Mouse (Mus musculus) left cerebral cortex, adult 9 months (tissue): ENCODE measurements around the gene Nrm.

Experiments used
- DNase-seq, 2 experiments: peaks; one replicate each; pipeline ENCODE4 v3.0.0; 2022; ENCODE audit warnings: low spot score in 2 of 2

Gene Nrm

DNA sequence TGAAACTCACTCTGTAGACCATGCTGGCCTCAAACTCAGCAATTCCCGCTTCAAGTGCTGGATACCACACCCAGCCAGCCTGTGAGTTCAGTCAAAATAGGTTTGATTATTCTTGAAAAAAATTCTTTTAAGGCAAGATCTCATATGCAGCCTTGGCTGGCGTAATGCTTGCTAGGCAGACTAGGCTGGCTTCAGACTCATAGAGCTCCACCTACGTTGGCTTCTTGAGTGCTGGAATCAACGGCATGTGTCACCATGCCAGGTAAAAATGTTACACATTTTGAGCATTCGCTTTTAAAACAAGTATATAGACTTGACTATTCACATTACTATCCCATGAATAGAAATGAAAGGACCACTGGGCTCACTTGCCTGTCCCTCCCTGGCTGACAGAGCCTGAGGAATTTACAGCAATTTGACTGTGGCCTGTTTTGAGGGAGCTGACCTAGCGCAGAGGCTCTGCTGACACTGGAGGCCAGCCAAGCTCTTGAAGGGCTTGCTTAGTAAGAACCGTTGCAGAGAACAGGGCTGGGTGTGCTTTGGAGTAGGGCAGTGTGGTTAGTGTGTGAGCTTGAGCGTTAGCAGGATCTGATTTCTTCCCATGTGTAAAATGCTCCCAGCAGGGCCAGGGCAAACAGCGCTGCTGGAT lies 42.3 kb downstream of the Nrm start:
- no peak for DNase-seq

- DNase-seq = no peak
Observed at GRCm38 (mm10) chr17:35903992-35904355, 42.9 kb downstream of the Nrm start.

- no peak for DNase-seq
Observed at GRCm38 (mm10) chr17:35905587-35905986, 44.5 kb downstream of the Nrm start.

- DNase-seq = no peak
Observed at GRCm38 (mm10) chr17:35907609-35908008, 46.5 kb downstream of the Nrm start.

DNA sequence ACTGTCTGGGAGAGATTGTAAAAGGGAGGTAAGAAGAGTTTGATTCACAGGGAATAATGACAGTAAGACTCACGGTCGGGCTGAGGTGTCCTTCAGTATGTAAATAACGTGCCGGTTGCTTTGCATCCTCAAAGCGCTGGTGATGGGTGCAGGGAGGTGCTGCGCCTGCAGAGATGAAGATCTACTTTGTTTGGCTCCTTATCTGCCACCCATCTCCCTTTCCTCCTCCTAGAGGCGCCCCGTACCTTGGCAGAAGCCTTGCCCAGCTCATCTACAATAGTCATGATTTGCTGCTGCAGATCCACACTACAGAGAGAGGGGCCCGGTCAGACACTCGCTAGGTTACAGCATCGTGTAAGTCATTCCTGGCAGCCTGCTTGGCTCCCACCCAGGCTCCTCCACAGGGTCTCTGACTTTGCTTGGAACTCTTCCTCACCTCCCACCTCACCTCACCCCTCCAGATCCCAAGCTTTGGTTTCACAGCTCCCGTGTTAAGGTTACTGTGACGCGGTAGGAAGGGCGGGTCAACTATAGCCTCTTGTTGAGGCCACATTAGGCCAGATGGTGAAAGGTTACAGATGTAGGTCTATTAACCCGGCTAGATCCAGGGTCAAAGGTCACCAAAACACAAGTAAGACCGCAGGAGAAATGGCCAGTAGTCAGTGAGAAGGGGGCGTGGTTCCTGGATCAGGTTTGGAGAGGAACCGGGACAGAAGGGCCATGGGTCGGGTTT lies 48.2 kb downstream of the Nrm start:
- DNase-seq = no peak

DNA sequence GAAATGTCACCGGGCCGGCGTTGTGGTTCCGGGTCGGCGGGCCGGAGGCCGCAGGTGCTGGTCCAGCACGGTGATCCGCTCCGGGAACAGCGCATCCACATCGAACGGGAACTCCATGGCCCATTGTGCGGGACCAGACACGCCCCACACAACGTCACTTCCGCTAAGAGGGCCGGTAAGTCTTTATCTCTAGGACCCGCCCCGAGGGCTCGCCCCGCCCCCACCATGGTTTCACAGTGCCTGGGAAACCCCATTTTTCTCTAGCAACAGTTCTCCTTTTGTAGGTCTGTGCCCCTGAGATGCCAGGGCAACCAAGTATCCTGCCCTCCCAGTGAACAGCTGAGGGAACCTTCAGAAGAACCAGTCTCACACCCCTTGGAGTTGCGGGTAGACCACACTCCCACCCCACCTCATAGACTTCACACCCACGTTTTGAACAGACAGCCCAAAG lies 48.8 kb downstream of the Nrm start, which contains the start of gene Atat1:
TSS of gene Atat1 (minus strand) at position 157 of the 451 bp plus-strand sequence.
- peak; percentile 87 to 94 for DNase-seq

- DNase-seq = no peak
Observed at GRCm38 (mm10) chr17:35914975-35915374, 53.9 kb downstream of the Nrm start.
